In the genomic region with DNA sequence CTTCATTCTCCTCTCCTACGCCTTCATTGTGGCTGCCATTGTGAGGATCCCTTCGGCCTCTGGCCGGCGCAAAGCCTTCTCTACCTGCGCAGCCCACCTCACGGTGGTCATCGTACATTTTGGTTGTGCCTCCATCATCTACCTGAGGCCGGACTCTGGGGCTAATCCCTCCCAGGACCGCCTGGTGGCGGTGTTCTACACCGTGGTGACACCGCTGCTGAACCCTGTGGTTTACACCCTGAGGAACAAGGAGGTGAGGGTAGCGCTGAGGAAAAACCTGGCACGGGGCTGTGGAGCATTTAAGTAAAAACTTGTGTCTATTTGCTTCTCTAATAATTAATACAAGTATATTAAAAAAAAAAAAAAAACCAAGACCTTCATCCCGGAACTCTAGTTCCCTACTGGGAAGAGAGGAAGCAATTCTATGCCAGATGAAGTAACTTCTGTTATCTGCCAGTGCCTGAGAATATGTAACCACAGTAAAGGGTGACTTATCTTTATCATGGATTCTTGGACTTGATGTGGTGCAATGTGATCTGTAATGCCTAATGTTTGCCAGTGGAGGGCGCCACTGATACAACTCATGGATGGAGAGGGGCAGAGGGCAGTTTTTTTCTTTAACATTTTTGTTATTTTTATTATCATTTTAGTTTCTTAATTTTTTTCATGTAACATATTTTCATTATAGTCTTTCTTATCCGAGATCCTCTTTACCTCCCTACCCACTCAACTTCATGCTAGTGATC, we compare ENCODE assay signal across 10 mouse cellular contexts. TPM values are rescaled to one million over a fixed set of nuclear protein-coding genes. Genes with fewer than 3 reads are reported as not detected.
DNase-seq lines count a peak whose midpoint lies in the region; ATAC-seq and TF ChIP-seq lines count a peak whose summit lies in the region.
"Had no signal": no experiment of that assay in that cellular context is flagged by ENCODE, and none has a peak within 500 bp of the region (broad histone marks: within the 10 kb centered on the region; RNA-seq: fewer than 3 reads in every experiment).

No protein-coding gene starts in this region.

- TF ChIP-seq CTCF in intestine, postnatal 0 days (IDR thresholded peaks at IDR 0.05; ENCODE audit: low read depth), result peak; percentile 70

- H3K4me1 ChIP-seq in intestine, postnatal 0 days (replicated peaks; ENCODE audit: control insufficient read depth, insufficient read depth, low read length), result no peaks in the 10 kb centered on the region
- no peaks in the 10 kb centered on the region for H3K4me1 ChIP-seq in intestine, embryonic 16.5 days (ENCODE audit: control insufficient read depth, insufficient read depth, low read length)

- H3K9me3 ChIP-seq in intestine, postnatal 0 days (ENCODE audit: control insufficient read depth), result no peaks in the 10 kb centered on the region
- H3K9me3 ChIP-seq in intestine, embryonic 16.5 days (ENCODE audit: control insufficient read depth, low read length), result no peaks in the 10 kb centered on the region

- H3K4me2 ChIP-seq in intestine, postnatal 0 days (replicated peaks; ENCODE audit: low read depth), result no peak overlapping the region
- no peak overlapping the region for H3K4me2 ChIP-seq in intestine, embryonic 16.5 days (ENCODE audit: low read depth, low read length)

- no peak overlapping the region for H3K4me3 ChIP-seq in intestine, postnatal 0 days (ENCODE audit: low read depth, low read length)
- no peak overlapping the region for H3K4me3 ChIP-seq in intestine, embryonic 16.5 days (ENCODE audit: low read length)
- H3K4me3 ChIP-seq: erythroblast, embryonic 14.5 days had no signal

- ATAC-seq in intestine, postnatal 0 days, result no peak
- no peak for ATAC-seq in intestine, embryonic 16.5 days
- ATAC-seq in CD4-positive, CD25-positive, alpha-beta regulatory T cell, adult 4 months, result peak; percentile 54
- ATAC-seq in activated CD4-positive, CD25-positive, alpha-beta regulatory T cell, adult 4 months, result peak; percentile 57

- H3K27ac ChIP-seq in intestine, postnatal 0 days (ENCODE audit: low read depth, low read length), result no peak overlapping the region
- no peak overlapping the region for H3K27ac ChIP-seq in intestine, embryonic 16.5 days (ENCODE audit: low read length)
- H3K27ac ChIP-seq: macrophage had no signal

- no peaks in the 10 kb centered on the region for H3K27me3 ChIP-seq in intestine, postnatal 0 days (replicated peaks; ENCODE audit: control insufficient read depth, insufficient read depth, low read length)
- no peaks in the 10 kb centered on the region for H3K27me3 ChIP-seq in intestine, embryonic 16.5 days (replicated peaks; ENCODE audit: control insufficient read depth, insufficient read depth, low read length)

- intact Hi-C loops in heart, postnatal 25 days (cut with DNase I), result loop anchor here (5.0 kb wide), 1 partner anchor 87 kb away; no protein-coding TSS in a partner anchor

- no peaks in the 10 kb centered on the region for H3K36me3 ChIP-seq in intestine, postnatal 0 days (ENCODE audit: control insufficient read depth, insufficient read depth)
- no peaks in the 10 kb centered on the region for H3K36me3 ChIP-seq in intestine, embryonic 16.5 days (ENCODE audit: control insufficient read depth, insufficient read depth, low read length)

- whole genome bisulfite sequencing in intestine, postnatal 0 days, result 55% methylated on average over 17 of the region's 17 CpGs
- WGBS in intestine, embryonic 16.5 days, result 55% methylated on average over 17 of the region's 17 CpGs

- peak; percentile 41 to 42 for DNase-seq in kidney, postnatal 4 days
- peak; percentile 81 for DNase-seq in thymus, postnatal 4 days
- no peak for DNase-seq in urinary bladder, adult 18-20 months (ENCODE audit: low spot score in 2 of 2)
- DNase-seq in heart, postnatal 25 days (ENCODE audit: low spot score), result no peak

- no peak overlapping the region for H3K9ac ChIP-seq in intestine, postnatal 0 days (ENCODE audit: low read depth, low read length)
- no peak overlapping the region for H3K9ac ChIP-seq in intestine, embryonic 16.5 days (ENCODE audit: low read depth, low read length)

RNA-seq across cellular contexts. Expression of a gene that starts 3.2 kb away (rescaled TPM):
- polyA plus RNA-seq in intestine, postnatal 0 days (2015; fragmentation: Nextera tagmentation; extraction: Ambion mirVana), result not detected in 2 replicates
- polyA plus RNA-seq in intestine, embryonic 16.5 days (2015; fragmentation: Nextera tagmentation; extraction: Ambion mirVana), result not detected in 2 replicates
- polyA plus RNA-seq in CD4-positive, CD25-positive, alpha-beta regulatory T cell, adult 4 months (2017; shearing (Covaris generic)), result not detected
- not detected for polyA plus RNA-seq in activated CD4-positive, CD25-positive, alpha-beta regulatory T cell, adult 4 months (2017; shearing (Covaris generic))
- not detected for total RNA-seq in heart, postnatal 25 days (2021)
- polyA plus RNA-seq: erythroblast, embryonic 14.5 days; macrophage had no signal

RNA-seq across cellular contexts. Expression of a gene that starts 53.7 kb away (rescaled TPM):
- 92.8 and 96.8 TPM in 2 replicates for polyA plus RNA-seq in intestine, postnatal 0 days (2015; fragmentation: Nextera tagmentation; extraction: Ambion mirVana)
- 83.1 and 85.8 TPM in 2 replicates for polyA plus RNA-seq in intestine, embryonic 16.5 days (2015; fragmentation: Nextera tagmentation; extraction: Ambion mirVana)
- 100 to 1,000 TPM in 1 of 2 experiments, 10 to 100 TPM in 1; 64.8 to 130 TPM for polyA plus RNA-seq in CD4-positive, CD25-positive, alpha-beta regulatory T cell, adult 4 months (2017; shearing (Covaris generic))
- polyA plus RNA-seq in activated CD4-positive, CD25-positive, alpha-beta regulatory T cell, adult 4 months (2017; shearing (Covaris generic)), result 10 to 100 TPM; 62.9 to 71.6 TPM
- total RNA-seq in heart, postnatal 25 days (2021), result 10 to 100 TPM; 32.9 to 34.9 TPM

RNA-seq across cellular contexts. Expression of a gene that starts 55.7 kb away (rescaled TPM):
- polyA plus RNA-seq in intestine, postnatal 0 days (2015; fragmentation: Nextera tagmentation; extraction: Ambion mirVana), result 22.8 and 26.5 TPM in 2 replicates
- polyA plus RNA-seq in intestine, embryonic 16.5 days (2015; fragmentation: Nextera tagmentation; extraction: Ambion mirVana), result 35.9 and 39.9 TPM in 2 replicates
- polyA plus RNA-seq in CD4-positive, CD25-positive, alpha-beta regulatory T cell, adult 4 months (2017; shearing (Covaris generic)), result 10 to 100 TPM in 1 of 2 experiments, 1 to 10 TPM in 1; 8.9 to 16.5 TPM
- 1 to 10 TPM; 5.7 to 8.5 TPM for polyA plus RNA-seq in activated CD4-positive, CD25-positive, alpha-beta regulatory T cell, adult 4 months (2017; shearing (Covaris generic))
- total RNA-seq in heart, postnatal 25 days (2021), result 10 to 100 TPM in 1 of 2 experiments, 1 to 10 TPM in 1; 9.3 to 12.0 TPM

Comparison
In these comparisons a context has a peak if more than half of its experiments do, and no peak if none do; other contexts are left out.
1. ATAC-seq: peak in CD4-positive, CD25-positive, alpha-beta regulatory T cell, adult 4 months (single experiment) and activated CD4-positive, CD25-positive, alpha-beta regulatory T cell, adult 4 months (single experiment); none in intestine, postnatal 0 days (single experiment) and intestine, embryonic 16.5 days (single experiment).
2. DNase-seq: peak in kidney, postnatal 4 days (2 of 2) and thymus, postnatal 4 days (single experiment); none in urinary bladder, adult 18-20 months (0 of 2) and heart, postnatal 25 days (single experiment).